Mouse (Mus musculus) liver, embryonic 15.5 days (tissue): Measurements from ENCODE around the gene Zfp451. TPM values are rescaled to one million over a fixed set of nuclear protein-coding genes. Genes with fewer than 3 reads are reported as not detected.

Experiments
- ATAC-seq: fragments of 200-750 bp; cut with Nextera tagmentation; 2 replicates; pipeline ENCODE4 v1.8.0; 2017; ENCODE audit warnings: moderate number of reproducible peaks, mild to moderate bottlenecking, moderate library complexity; ENCODE audit not compliant: insufficient read depth
- H3K27ac ChIP-seq: fragments of 300-500 bp; sonication (generic); replicated peaks from 2 replicates; pipeline ENCODE4 v1.5.1; 2015; ENCODE audit warnings: mild to moderate bottlenecking, inconsistent platforms
- H3K27me3 ChIP-seq: fragments of 300-500 bp; sonication (generic); 2 replicates; pipeline ENCODE4 v1.6.1; 2015; ENCODE audit warnings: mild to moderate bottlenecking, inconsistent platforms
- H3K36me3 ChIP-seq: fragments of 300-500 bp; sonication (generic); replicated peaks from 2 replicates; pipeline ENCODE4 v1.6.1; 2015; ENCODE audit warnings: moderate library complexity, mild to moderate bottlenecking, inconsistent platforms
- H3K4me1 ChIP-seq: fragments of 300-500 bp; sonication (generic); replicated peaks from 2 replicates; pipeline ENCODE4 v1.6.1; 2015; ENCODE audit warnings: inconsistent platforms
- H3K4me2 ChIP-seq: fragments of 300-500 bp; sonication (generic); 2 replicates; pipeline ENCODE4 v1.6.1; 2015; ENCODE audit warnings: moderate library complexity, mild to moderate bottlenecking, inconsistent platforms
- H3K4me3 ChIP-seq: fragments of 300-500 bp; sonication (generic); replicated peaks from 2 replicates; pipeline ENCODE4 v1.5.1; 2015; ENCODE audit warnings: mild to moderate bottlenecking, inconsistent platforms
- H3K9ac ChIP-seq: fragments of 300-500 bp; sonication (generic); 2 replicates; pipeline ENCODE4 v1.6.1; 2015; ENCODE audit warnings: moderate library complexity, mild to moderate bottlenecking, inconsistent platforms
- H3K9me3 ChIP-seq: fragments of 300-500 bp; sonication (generic); replicated peaks from 2 replicates; pipeline ENCODE4 v1.6.1; 2016; ENCODE audit warnings: inconsistent platforms
- WGBS: fragments of 180-500 bp; shearing (Covaris S2); methylation state at CpG from one replicate; pipeline ENCODE4 v1.1.7; 2015; ENCODE audit warnings: mixed read lengths; ENCODE audit not compliant: insufficient replicate concordance; 5-methylcytosine and 5-hydroxymethylcytosine counted together
- polyA plus RNA-seq: library from polyadenylated mRNA; unstranded; fragments of >200 nt; fragmentation: Nextera tagmentation; extraction: Ambion mirVana; gene quantifications from 2 replicates; pipeline ENCODE4 v1.2.1, GENCODE M21; 2015

Gene Zfp451
- polyA plus RNA-seq, 1 experiment from 2014 or later, result 5.6 TPM

DNA sequence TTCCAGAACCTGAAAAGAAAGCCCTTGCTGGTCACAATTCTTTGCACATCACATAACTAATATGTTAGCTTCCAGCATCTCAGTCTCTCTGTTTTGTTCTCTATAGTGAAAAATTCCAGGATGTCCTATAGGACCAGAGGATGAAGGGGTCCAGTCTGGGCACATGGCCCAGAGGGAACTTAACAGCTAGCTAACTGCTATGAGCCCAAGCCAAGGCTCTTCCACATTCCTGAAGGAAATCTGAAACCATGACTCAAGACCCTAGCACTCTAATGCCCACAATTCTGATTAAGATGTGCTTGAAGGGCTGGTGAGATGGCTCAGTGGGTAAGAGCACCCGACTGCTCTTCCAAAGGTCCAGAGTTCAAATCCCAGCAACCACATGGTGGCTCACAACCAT lies 96.8 kb downstream of the Zfp451 start:
- Histone ChIP-seq H3K27me3 (peaks cover 20% of the 10 kb centered on the region), H3K27ac (no peak overlapping the region), H3K9ac (no peak overlapping the region), H3K4me1 (peaks cover 16% of the 10 kb centered on the region), H3K4me2 (no peak overlapping the region), H3K9me3 (no peaks in the 10 kb centered on the region), H3K4me3 (no peak overlapping the region), H3K36me3 (0 out of 2 replicates have a peak, but pooled peaks cover 5% of the 10 kb centered on the region)
- 56% methylated on average over 1 of the region's 1 CpGs for WGBS
- no peak for ATAC-seq

DNA sequence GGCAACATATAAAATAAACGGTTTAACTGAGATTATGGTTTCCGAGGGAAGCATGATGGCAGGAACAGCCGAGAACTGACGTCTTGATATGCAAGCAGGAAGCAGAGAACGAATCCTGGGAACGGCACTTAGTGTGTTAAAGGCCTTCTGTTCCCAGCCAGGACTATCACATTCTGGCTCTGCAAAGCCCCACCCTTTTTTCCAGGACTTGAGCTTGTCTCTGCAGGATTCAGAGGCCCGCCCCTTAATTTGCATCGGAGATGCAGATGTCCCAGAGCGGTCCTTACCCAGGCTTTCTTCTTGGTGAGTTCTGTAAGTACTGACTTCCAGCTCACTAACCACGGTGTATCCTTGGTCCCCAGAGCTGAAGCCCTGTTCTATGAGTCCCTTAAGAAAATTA lies 99.6 kb downstream of the Zfp451 start:
- Histone ChIP-seq H3K4me2 (no peak overlapping the region), H3K4me3 (no peak overlapping the region), H3K9me3 (no peaks in the 10 kb centered on the region), H3K4me1 (peaks cover 5% of the 10 kb centered on the region), H3K27ac (no peak overlapping the region), H3K27me3 (peaks cover 25% of the 10 kb centered on the region), H3K36me3 (no peaks in the 10 kb centered on the region), H3K9ac (no peak overlapping the region)
- no peak for ATAC-seq
- WGBS, result 10% methylated on average over 10 of the region's 10 CpGs

DNA sequence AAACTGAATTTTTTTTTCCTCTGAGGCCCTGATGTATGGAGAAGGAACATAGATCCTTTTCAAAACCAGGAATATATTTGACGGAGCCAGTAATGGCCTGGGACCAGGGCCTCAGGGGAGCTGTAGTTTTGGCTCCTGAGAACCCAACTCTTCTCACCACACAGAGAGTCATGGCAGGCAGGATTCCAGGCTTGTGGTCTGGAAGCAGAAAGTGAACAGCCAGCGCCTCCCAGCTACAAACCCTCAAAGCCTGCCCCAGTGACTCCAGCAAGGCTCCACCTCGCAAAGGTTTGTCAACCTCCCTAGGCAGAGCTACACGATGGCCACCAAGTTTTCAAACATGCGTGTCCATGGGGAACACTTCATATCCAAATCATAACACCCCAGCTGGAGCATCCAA lies 102.4 kb downstream of the Zfp451 start:
- Histone ChIP-seq H3K4me2 (no peak overlapping the region), H3K27ac (no peak overlapping the region), H3K27me3 (peaks cover 24% of the 10 kb centered on the region), H3K9ac (no peak overlapping the region), H3K4me1 (peaks cover 6% of the 10 kb centered on the region), H3K36me3 (no peaks in the 10 kb centered on the region), H3K9me3 (no peaks in the 10 kb centered on the region), H3K4me3 (no peak overlapping the region)
- ATAC-seq, result no peak
- 61% methylated on average over 5 of the region's 5 CpGs for WGBS

Other genes starting within 250 kb of the Zfp451 start
- gene Prim2, start 144.8 kb downstream of the Zfp451 start, polyA plus RNA-seq, result 33.4 and 34.4 TPM in 2 replicates
- gene Rab23, start 94.7 kb downstream of the Zfp451 start, polyA plus RNA-seq, result 3.7 and 4.7 TPM in 2 replicates
- gene Bag2, start 56.8 kb downstream of the Zfp451 start, polyA plus RNA-seq, result 47.7 and 48.7 TPM in 2 replicates
- 0.41 and 0.50 TPM in 2 replicates for gene Bend6, start 93.2 kb upstream of the Zfp451 start, polyA plus RNA-seq
- 5.9 and 6.9 TPM in 2 replicates for gene Dst, start 93.6 kb upstream of the Zfp451 start, polyA plus RNA-seq